Mouse (Mus musculus): ENCODE results near the gene Parg.

Gene Parg

DNA sequence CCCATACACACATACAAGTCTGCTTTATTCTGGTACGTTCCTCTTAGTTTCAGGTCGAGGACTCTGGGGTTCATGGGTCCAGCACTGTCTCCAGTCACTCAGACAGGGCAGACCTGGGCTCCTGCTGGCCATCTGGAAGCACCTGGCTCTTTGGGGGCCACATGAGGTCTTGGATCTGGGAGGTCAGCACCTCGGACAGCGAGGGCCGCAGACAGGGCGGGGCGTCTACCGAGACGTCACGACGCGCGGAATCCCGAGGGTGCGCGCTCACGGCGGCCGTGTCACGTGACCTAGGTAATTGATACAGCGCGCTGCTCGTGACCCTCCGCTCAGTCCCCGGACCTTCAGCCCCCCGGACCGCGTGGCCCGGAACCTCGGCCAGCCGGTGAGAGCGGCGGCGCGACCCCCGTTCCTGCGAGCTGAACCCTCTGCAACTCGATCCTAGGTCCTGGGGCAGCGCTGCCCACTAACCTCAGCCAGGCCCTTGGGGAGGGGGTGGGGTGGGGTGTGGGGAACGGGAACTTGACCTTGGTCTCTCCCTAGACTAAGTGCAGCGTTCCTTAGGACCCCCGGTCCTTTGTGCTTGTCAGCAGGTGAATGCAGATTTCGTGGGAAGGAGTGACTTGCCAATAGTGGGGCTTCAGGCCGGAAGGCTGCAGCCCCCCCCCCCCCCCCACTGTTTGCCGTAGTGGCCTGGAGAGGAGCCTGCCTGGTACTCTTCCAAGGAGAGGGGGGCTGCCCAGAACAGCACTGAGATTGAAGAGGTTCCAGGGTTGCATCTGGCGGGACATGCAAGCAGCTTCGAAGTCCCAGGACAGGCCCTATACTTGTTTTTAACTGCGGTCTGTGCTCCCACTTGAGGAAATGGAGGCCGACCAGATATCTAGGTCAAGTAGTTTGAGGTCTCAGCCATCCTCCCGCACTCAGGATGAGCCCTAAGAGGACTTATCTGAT, 120.3 kb downstream of the Parg start, which contains the start of gene Ogdhl:
TSS of gene Ogdhl (plus strand) at position 288 of the 954 bp plus-strand sequence.
- peak; percentile 83 for DNase-seq

DNA sequence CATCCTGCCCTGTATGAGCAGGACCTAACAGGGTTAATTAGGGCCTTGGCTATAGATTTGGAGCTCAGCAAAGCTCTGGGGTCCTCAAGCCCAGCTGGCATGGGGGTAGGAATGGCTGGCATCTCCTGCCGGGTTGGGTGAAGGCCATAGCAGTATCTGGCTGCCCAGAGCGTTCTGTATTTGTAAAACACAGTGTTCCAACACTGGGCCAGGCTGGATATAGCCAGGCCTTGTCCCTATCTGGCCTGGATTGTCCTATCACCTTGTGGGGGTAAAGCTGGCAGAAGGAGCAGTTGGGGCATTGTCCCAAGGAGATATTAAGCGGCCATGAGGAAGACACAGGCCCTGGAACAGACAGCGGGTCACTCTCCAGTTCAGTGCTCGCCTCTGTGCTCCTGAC, 121.5 kb downstream of the Parg start:
- DNase-seq, result no peak

DNA sequence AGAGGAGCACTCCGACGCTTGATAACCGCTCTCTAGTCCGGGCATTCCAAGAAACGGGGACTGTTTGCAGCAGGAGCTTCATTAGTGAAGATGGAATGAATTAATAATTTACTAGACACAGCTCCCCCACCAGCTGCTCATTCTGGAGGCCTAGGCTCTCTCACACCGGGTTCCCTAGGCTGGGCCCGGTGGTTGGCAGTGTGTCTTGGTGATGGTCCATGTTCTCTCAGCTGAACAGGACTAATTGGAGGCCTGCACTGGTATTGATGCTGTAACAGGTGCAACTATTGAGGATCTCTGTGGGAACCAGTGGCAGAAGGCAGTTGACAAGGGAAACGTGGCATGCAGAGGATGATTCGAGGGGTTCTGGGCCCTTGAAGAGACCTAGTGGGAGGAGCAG, 125.6 kb downstream of the Parg start:
- no peak for DNase-seq

DNA sequence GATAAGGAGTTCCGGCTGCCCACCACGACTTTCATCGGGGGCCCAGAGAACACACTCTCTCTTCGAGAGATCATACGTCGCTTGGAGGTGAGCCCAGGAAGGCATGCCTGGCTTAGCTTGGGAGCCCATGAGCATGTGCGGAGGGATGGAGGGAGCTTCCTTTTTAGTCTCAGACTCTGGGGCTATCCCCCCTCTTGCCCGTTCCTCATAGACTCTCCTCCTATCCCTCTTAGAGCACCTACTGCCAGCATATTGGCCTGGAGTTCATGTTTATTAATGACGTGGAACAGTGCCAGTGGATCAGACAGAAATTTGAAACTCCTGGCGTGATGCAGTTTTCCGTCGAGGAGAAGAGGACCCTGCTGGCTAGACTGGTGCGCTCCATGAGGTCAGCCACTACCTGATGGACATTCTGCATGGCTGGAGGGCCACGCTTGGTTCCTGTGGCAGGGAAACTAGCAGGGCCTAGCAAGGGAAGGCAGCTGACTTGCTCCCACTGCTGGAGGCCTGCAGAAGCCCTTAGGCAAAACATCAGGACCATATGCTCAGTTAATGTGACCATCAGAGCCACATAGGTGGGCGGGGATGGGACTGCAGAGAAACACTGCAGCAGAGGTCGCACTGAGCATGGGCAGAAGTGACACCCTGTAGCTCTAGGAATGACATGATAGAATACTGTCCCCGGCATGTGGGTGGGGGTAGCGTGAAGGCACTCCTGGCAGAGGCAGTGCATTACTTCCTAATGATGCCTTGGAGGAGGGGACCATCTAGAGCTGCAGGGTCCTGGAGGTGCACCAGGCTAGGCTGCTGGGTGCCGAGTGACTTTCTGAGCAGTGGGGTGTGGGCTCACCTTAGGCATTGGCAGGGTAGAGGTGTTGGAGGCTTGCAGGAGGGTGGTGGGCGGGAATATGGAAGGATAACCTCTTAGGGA, 131.0 kb downstream of the Parg start:
- DNase-seq, result no peak

DNA sequence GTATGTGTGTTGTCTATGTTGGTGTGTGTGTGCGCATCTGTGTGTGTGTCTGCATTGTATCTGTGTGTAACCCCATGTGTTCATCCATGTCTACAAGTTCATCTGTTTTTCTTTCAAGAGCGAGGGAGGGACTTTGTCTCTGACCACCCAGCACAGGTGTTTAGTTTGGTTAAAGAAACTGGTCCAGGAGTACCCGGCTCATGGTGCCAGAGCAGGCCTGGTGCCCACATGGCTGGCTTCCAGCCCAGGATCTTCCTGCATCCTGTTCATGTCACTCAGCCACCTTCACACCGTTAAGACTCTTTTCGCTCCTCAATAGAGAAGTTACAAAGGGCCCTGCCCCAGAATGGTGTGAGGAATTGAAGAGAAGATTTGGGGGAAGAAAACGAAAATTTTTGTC, 134.3 kb downstream of the Parg start:
- DNase-seq, result peak; percentile 75

DNA sequence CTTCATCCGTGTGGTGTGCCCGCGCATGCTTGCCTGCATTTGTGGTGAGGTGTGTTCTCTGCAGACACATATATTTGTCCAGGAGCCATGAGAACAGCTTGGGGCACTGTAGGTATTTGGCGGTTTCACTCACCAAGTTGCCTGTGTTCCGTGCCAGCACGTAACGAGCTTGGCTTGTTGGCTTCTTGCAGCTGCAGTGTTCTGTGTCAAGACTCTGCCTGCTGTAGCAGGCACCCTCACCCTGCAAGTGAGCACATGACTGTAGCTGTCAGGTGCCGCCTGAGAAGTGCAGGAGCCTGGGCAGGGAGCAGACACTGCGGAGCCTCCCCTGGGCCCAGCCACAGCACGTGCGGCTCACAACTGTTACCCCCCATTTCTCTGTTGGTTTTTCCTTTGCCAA, 134.8 kb downstream of the Parg start:
- peak; percentile 88 for DNase-seq

DNA sequence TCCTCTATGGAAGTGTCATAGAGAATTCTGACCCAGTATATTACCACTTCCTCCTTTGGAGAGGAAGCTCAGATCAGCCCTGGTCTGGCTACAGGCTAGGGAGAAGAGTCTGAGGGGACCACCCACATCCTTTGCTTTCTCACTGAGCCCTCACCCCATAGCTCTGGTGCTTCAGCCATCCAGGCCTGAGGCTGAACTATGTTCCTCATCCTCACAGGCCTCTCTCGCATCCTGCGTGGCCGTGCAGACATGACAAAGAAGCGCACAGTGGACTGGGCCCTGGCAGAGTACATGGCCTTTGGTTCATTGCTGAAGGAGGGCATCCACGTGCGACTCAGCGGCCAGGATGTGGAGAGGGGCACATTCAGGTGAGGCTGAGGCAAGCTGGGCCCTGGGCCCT, 140.1 kb downstream of the Parg start:
- no peak for DNase-seq

DNA sequence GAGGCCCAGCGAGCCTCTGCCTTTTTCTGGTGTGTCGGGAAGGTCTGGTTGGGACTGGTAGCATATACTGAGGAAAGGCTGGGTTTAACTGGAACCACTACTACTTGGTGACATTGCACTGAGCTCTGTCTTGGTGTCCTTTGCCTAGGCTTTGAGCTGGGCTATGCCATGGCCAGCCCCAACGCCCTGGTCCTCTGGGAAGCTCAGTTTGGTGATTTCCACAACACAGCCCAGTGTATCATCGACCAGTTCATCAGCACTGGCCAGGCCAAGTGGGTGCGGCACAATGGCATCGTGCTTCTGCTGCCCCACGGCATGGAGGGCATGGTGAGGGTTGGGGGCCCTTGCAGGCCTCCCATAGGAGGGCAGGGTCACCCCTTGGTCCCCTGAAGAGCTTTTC, 142.4 kb downstream of the Parg start:
- no peak for DNase-seq

DNA sequence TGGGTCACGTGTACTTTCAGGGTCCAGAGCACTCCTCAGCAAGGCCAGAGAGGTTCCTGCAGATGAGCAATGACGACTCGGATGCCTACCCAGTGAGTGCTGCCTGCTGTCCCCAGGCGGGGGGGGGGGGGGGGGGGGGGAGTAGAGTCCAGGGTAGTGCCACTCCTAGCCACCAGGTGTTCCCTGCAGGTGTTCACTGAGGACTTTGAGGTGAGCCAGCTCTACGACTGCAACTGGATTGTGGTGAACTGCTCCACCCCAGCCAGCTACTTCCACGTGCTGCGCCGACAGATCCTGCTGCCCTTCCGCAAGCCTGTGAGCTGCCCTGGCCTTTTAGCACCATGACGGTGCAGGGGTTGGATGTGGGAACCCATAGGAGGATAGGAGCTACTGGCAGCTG, 142.9 kb downstream of the Parg start:
- DNase-seq, result no peak

Data from cerebellum, adult 11-12 months (tissue).